Mouse (Mus musculus): ENCODE results near the gene Iqcg. TPM values are rescaled to one million over a fixed set of nuclear protein-coding genes. Genes with fewer than 3 reads are reported as not detected.

The Iqcg gene
- polyA plus RNA-seq, 1 experiment from 2014 or later: 5.3 TPM

DNA sequence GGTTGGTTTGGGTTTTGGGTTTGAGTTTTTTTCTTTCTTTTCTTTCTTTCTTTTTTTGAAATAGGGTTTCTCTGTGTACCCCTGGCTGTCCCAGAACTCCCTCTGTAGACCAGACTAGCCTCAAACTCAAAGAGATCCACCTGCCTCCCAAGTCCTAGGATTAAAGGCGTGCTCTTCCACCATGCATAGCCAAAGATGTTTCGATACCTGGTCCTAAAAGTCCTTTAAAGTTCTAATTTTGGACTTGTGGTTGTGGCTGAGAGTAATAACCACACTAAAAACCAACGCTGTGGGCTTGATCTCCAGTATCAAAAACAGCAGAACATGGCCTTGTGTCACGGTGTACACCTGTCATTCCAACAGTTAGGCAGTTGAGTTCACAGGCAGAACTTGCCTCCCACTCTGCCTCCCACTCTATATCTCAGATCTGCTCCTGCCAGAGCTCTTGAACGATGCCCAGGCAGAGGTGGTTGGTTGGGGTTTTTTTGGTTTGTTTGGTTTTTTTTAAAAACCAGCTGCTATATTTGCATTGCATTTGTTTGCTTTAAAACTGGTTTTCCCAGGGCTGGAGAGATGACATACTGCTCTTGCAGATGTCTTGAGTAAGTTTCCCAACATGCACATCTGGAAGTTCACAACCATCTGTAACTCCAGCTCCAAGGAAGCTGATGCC, 38.2 kb downstream of the Iqcg start:
- ATAC-seq (replicated peaks; ENCODE audit: low FRiP score) (no peak), DNase-seq (ENCODE audit: low spot score) (no peak)
- no peak overlapping the region for H3K9ac ChIP-seq (ENCODE audit: low read length)
- H3K27ac ChIP-seq (ENCODE audit: low read depth, low read length): no peak overlapping the region
- 93% methylated on average over 5 of the region's 5 CpGs for WGBS
- no peak overlapping the region for H3K4me3 ChIP-seq (ENCODE audit: low read depth, low read length)
- H3K9me3 ChIP-seq (ENCODE audit: control insufficient read depth, low read length): no peaks in the 10 kb centered on the region
- no peaks in the 10 kb centered on the region; the same call in 1 of the 2 replicates for H3K36me3 ChIP-seq (ENCODE audit: control insufficient read depth, insufficient read depth, low read length)
- no peak overlapping the region for H3K4me2 ChIP-seq (ENCODE audit: low read depth, low read length, severe bottlenecking)
- H3K4me1 ChIP-seq (replicated peaks; ENCODE audit: control insufficient read depth, insufficient read depth, low read length): no peaks in the 10 kb centered on the region
- H3K27me3 ChIP-seq (ENCODE audit: control insufficient read depth, insufficient read depth, low read length): no peaks in the 10 kb centered on the region

DNA sequence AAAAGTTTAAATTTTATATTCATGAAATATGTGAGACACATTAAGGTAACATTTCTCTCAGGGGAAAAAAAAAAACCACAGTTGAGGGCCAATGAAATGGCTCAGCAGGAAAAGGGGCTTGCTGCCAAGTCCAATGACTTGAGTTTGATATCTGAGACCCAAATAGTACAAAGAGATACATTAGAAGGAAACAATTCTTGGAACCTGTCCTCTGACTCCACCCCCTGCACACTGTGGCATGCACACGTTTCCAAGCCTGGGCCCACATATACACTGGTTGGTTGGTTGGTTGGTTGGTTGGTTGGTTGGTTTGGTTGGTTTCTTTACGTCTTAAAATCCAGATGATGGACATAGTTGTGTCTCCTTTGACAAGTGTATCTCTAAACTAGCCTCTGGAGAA, 40.0 kb downstream of the Iqcg start:
- WGBS: 90% methylated on average over 2 of the region's 2 CpGs
- ATAC-seq (replicated peaks; ENCODE audit: low FRiP score) (no peak), DNase-seq (ENCODE audit: low spot score) (no peak)

DNA sequence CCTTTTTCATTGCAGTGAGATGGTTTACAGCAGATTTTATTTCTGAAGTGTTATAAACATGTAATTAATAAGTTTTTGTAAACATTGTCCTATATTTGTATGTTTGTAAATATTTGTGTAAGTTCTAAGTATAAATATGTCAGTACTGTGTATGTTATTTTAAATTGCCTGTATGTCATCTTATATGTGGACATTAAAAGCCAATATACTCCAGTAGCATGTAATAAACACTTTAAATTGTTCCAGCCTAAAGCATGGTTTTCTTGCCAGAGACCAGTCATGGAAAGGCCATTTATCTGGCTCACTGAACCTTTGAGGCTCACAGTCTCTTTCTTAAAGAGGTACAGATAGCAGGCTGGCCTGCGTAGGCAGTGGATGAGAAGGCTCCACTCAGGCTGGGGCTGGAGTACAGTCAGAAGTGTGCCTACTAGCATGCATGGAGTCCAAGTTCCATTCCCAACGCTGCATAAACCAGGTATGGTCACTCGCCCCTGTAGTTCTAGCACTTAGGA, 40.6 kb downstream of the Iqcg start:
- H3K4me2 ChIP-seq (ENCODE audit: low read depth, low read length, severe bottlenecking): no peak overlapping the region
- no peaks in the 10 kb centered on the region for H3K4me1 ChIP-seq (replicated peaks; ENCODE audit: control insufficient read depth, insufficient read depth, low read length)
- H3K36me3 ChIP-seq (ENCODE audit: control insufficient read depth, insufficient read depth, low read length): no peaks in the 10 kb centered on the region; the same call in 1 of the 2 replicates
- ATAC-seq (replicated peaks; ENCODE audit: low FRiP score) (no peak), DNase-seq (ENCODE audit: low spot score) (no peak)
- H3K27me3 ChIP-seq (ENCODE audit: control insufficient read depth, insufficient read depth, low read length): no peaks in the 10 kb centered on the region
- no peak overlapping the region for H3K9ac ChIP-seq (ENCODE audit: low read length)
- WGBS: 93% methylated on average over 3 of the region's 3 CpGs
- H3K9me3 ChIP-seq (ENCODE audit: control insufficient read depth, low read length): no peaks in the 10 kb centered on the region
- H3K27ac ChIP-seq (ENCODE audit: low read depth, low read length): no peak overlapping the region
- no peak overlapping the region for H3K4me3 ChIP-seq (ENCODE audit: low read depth, low read length)

More for the DNA sequence above, 40.0 kb downstream of the Iqcg start:
- H3K27ac ChIP-seq (ENCODE audit: low read depth, low read length): no peak overlapping the region
- no peaks in the 10 kb centered on the region for H3K27me3 ChIP-seq (ENCODE audit: control insufficient read depth, insufficient read depth, low read length)
- H3K9ac ChIP-seq (ENCODE audit: low read length): no peak overlapping the region
- no peak overlapping the region for H3K4me3 ChIP-seq (ENCODE audit: low read depth, low read length)
- H3K9me3 ChIP-seq (ENCODE audit: control insufficient read depth, low read length): no peaks in the 10 kb centered on the region
- no peak overlapping the region for H3K4me2 ChIP-seq (ENCODE audit: low read depth, low read length, severe bottlenecking)
- no peaks in the 10 kb centered on the region for H3K4me1 ChIP-seq (replicated peaks; ENCODE audit: control insufficient read depth, insufficient read depth, low read length)
- H3K36me3 ChIP-seq (ENCODE audit: control insufficient read depth, insufficient read depth, low read length): no peaks in the 10 kb centered on the region; the same call in 1 of the 2 replicates

DNA sequence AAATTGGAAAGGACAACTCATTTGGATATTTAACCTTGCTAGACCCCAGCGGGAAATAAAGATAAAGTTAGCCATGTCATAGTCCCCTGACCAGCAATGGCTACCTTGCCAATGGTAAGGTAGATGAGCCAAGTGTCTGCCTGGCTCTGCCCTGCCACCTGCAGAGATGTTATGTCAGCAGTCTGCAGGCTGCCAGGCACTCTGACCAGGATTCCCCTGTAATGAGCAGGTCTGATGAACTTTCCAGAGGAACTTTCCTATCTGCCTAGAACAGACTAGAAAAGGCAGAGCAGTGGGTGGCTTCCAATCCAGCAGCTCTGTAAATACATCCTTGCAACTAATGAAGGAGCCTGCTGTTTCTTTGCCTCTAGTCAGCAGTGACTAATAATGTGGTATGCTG, 41.1 kb downstream of the Iqcg start:
- H3K9ac ChIP-seq (ENCODE audit: low read length): no peak overlapping the region
- no peaks in the 10 kb centered on the region; the same call in 1 of the 2 replicates for H3K36me3 ChIP-seq (ENCODE audit: control insufficient read depth, insufficient read depth, low read length)
- H3K27ac ChIP-seq (ENCODE audit: low read depth, low read length): no peak overlapping the region
- no peak overlapping the region for H3K4me3 ChIP-seq (ENCODE audit: low read depth, low read length)
- no peak for ATAC-seq (replicated peaks; ENCODE audit: low FRiP score)
- DNase-seq (ENCODE audit: low spot score): no peak
- 93% methylated on average over 1 of the region's 1 CpGs for WGBS
- no peaks in the 10 kb centered on the region for H3K9me3 ChIP-seq (ENCODE audit: control insufficient read depth, low read length)
- H3K4me2 ChIP-seq (ENCODE audit: low read depth, low read length, severe bottlenecking): no peak overlapping the region
- H3K4me1 ChIP-seq (replicated peaks; ENCODE audit: control insufficient read depth, insufficient read depth, low read length): no peaks in the 10 kb centered on the region
- no peaks in the 10 kb centered on the region for H3K27me3 ChIP-seq (ENCODE audit: control insufficient read depth, insufficient read depth, low read length)

DNA sequence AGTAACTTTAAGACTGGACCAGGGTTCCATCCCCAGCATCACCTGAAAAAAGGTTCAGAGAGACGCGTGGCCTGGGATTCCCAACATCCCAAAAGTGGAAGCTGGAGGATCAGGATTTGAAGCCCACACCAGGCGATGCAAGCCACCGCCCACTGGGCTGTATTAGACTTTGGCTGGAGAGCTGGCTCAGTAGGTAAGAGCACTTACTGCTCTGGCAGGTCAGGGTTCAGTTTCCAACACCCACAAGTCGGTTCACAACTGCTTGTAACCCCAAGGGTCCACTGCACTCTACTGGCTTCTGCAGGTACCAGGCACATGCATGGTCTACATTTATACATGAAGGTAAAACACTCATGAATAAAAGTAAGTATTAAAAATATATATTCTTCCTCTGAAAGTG, 42.2 kb downstream of the Iqcg start:
- Histone ChIP-seq H3K4me2 (ENCODE audit: low read depth, low read length, severe bottlenecking) (no peak overlapping the region), H3K4me1 (replicated peaks; ENCODE audit: control insufficient read depth, insufficient read depth, low read length) (no peaks in the 10 kb centered on the region), H3K27ac (ENCODE audit: low read depth, low read length) (no peak overlapping the region), H3K9ac (ENCODE audit: low read length) (no peak overlapping the region), H3K27me3 (ENCODE audit: control insufficient read depth, insufficient read depth, low read length) (no peaks in the 10 kb centered on the region), H3K9me3 (ENCODE audit: control insufficient read depth, low read length) (no peaks in the 10 kb centered on the region), H3K4me3 (ENCODE audit: low read depth, low read length) (no peak overlapping the region), H3K36me3 (ENCODE audit: control insufficient read depth, insufficient read depth, low read length) (no peaks in the 10 kb centered on the region; the same call in 1 of the 2 replicates)
- ATAC-seq (replicated peaks; ENCODE audit: low FRiP score) (no peak), DNase-seq (ENCODE audit: low spot score) (no peak)
- 96% methylated on average over 5 of the region's 5 CpGs for WGBS

DNA sequence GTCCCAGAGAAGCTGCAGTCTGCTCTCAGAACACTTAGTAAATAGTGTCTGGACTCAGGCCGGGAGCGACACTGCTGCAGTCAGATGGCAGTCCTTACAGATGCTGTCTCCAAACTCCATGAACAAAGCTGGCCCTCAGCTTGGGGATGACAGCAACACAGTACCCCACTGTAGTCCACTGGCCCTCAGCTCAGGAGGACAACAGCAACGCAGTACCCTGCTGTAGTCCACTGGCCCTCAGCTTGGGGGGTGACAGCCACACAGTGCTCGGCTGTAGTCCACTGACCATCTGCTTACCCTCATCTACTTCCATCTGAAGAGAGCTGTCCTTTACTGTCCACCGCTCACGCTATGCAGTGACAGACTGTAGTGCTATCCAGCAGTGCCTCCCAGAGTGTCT, 45.9 kb downstream of the Iqcg start:
- Histone ChIP-seq H3K4me2 (ENCODE audit: low read depth, low read length, severe bottlenecking) (no peak overlapping the region), H3K4me1 (replicated peaks; ENCODE audit: control insufficient read depth, insufficient read depth, low read length) (no peaks in the 10 kb centered on the region), H3K27me3 (ENCODE audit: control insufficient read depth, insufficient read depth, low read length) (no peaks in the 10 kb centered on the region), H3K27ac (ENCODE audit: low read depth, low read length) (no peak overlapping the region), H3K9ac (ENCODE audit: low read length) (no peak overlapping the region), H3K9me3 (ENCODE audit: control insufficient read depth, low read length) (no peaks in the 10 kb centered on the region), H3K4me3 (ENCODE audit: low read depth, low read length) (no peak overlapping the region), H3K36me3 (ENCODE audit: control insufficient read depth, insufficient read depth, low read length) (peaks cover 3% of the 10 kb centered on the region)
- ATAC-seq (replicated peaks; ENCODE audit: low FRiP score) (no peak), DNase-seq (ENCODE audit: low spot score) (no peak)
- WGBS: 96% methylated on average over 6 of the region's 6 CpGs

DNA sequence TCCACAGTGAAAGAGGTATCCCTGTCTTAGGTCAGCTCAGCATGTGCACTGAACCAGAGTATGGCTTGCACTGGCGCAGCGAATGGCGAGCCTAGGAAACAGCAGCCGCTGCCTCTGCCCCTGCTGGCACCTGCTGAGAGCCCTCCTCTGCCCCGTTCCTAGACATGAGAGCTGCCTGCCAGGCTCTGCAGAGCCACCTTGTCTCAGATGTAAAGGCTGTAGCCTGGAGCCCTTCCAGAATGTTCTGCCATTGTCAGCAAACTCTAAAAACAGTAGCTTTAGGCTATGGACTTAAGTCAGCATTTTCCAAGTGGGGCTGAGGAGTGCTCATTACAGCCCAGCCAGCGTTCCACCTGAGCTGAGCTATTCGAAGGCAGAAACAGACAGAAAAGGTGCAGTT, 48.6 kb downstream of the Iqcg start:
- no peak overlapping the region for H3K27ac ChIP-seq (ENCODE audit: low read depth, low read length)
- H3K4me3 ChIP-seq (ENCODE audit: low read depth, low read length): no peak overlapping the region
- WGBS: 77% methylated on average over 7 of the region's 7 CpGs
- H3K4me1 ChIP-seq (replicated peaks; ENCODE audit: control insufficient read depth, insufficient read depth, low read length): no peaks in the 10 kb centered on the region
- H3K9me3 ChIP-seq (ENCODE audit: control insufficient read depth, low read length): no peaks in the 10 kb centered on the region
- DNase-seq (ENCODE audit: low spot score): no peak
- peaks cover 3% of the 10 kb centered on the region; the same call in 1 of the 2 replicates for H3K36me3 ChIP-seq (ENCODE audit: control insufficient read depth, insufficient read depth, low read length)
- H3K27me3 ChIP-seq (ENCODE audit: control insufficient read depth, insufficient read depth, low read length): no peaks in the 10 kb centered on the region
- no peak overlapping the region for H3K4me2 ChIP-seq (ENCODE audit: low read depth, low read length, severe bottlenecking)
- H3K9ac ChIP-seq (ENCODE audit: low read length): no peak overlapping the region
- no peak for ATAC-seq (replicated peaks; ENCODE audit: low FRiP score)

DNA sequence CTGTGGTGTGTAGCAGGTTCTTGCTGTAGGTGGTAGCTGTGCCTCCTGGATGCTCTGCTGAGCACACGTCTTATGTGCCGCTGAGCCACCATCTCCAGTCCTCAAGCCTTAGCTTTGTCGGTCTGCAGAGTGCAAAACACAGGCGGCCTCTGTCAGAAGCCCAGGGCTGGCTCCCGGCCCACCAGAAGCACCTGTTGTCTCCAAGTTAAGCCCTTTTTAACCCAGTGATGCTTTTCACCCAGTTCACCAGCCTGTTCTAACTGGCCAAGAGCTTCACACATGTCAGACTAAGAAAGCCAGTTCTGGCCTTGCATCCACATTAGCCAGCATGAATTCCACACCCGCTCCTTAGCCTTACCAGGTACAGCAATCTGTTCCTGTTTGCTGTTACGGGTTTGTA, 49.1 kb downstream of the Iqcg start:
- ATAC-seq (replicated peaks; ENCODE audit: low FRiP score) (no peak), DNase-seq (ENCODE audit: low spot score) (no peak)
- Histone ChIP-seq H3K27me3 (ENCODE audit: control insufficient read depth, insufficient read depth, low read length) (no peaks in the 10 kb centered on the region), H3K9ac (ENCODE audit: low read length) (no peak overlapping the region), H3K4me3 (ENCODE audit: low read depth, low read length) (no peak overlapping the region), H3K4me2 (ENCODE audit: low read depth, low read length, severe bottlenecking) (no peak overlapping the region), H3K4me1 (replicated peaks; ENCODE audit: control insufficient read depth, insufficient read depth, low read length) (no peaks in the 10 kb centered on the region), H3K9me3 (ENCODE audit: control insufficient read depth, low read length) (no peaks in the 10 kb centered on the region), H3K27ac (ENCODE audit: low read depth, low read length) (no peak overlapping the region), H3K36me3 (ENCODE audit: control insufficient read depth, insufficient read depth, low read length) (peaks cover 3% of the 10 kb centered on the region)
- WGBS: 87% methylated on average over 7 of the region's 7 CpGs

DNA sequence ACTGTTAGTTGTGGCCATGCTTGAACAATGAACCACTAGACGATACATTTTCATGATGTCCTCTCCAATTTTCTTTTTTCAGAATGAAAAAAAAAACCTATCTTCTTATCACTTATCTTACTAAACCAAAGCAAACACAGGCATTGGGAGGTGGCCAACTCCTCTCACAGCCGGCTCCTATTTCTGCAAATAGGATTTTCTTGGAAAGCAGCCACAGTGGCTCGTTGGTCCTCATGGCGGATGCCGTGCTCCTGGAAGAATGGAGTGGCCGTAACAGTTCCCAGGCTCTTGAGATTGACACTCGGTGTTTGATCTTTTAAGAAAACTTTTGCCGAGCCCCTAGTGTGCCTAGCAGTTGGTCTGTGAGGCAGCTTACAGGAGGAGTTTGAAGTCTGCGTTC, 50.8 kb downstream of the Iqcg start:
- 55% methylated on average over 9 of the region's 9 CpGs for WGBS
- Histone ChIP-seq H3K4me2 (ENCODE audit: low read depth, low read length, severe bottlenecking) (no peak overlapping the region), H3K36me3 (ENCODE audit: control insufficient read depth, insufficient read depth, low read length) (peaks cover 5% of the 10 kb centered on the region), H3K27me3 (ENCODE audit: control insufficient read depth, insufficient read depth, low read length) (no peaks in the 10 kb centered on the region), H3K27ac (ENCODE audit: low read depth, low read length) (no peak overlapping the region), H3K9ac (ENCODE audit: low read length) (no peak overlapping the region), H3K9me3 (ENCODE audit: control insufficient read depth, low read length) (no peaks in the 10 kb centered on the region), H3K4me3 (ENCODE audit: low read depth, low read length) (no peak overlapping the region), H3K4me1 (replicated peaks; ENCODE audit: control insufficient read depth, insufficient read depth, low read length) (no peaks in the 10 kb centered on the region)
- DNase-seq (ENCODE audit: low spot score): no peak
- no peak for ATAC-seq (replicated peaks; ENCODE audit: low FRiP score)
